Mouse (Mus musculus): Measurements from ENCODE around the gene Tbc1d16.

GRCm38 (mm10) chr11:119103991-119104390, 124.3 kb downstream of the Tbc1d16 start:
- TF ChIP-seq POLR2A (IDR thresholded peaks at IDR 0.05; ENCODE audit: borderline replicate concordance, extremely low read depth, insufficient read depth, insufficient read length, poor library complexity, severe bottlenecking) (no peak), CTCF (IDR thresholded peaks at IDR 0.05; ENCODE audit: borderline replicate concordance, extremely low read depth, insufficient read depth, insufficient read length) (no peak)
